Mouse (Mus musculus) thymus, postnatal 25 days (tissue): Measurements from ENCODE around the gene Elmod2.
"Not testable (repeated sequence)": the region's sequence is repeated elsewhere in the genome, so short reads cannot be mapped to it uniquely, and the experiment has no call there.

Experiments used
- DNase-seq: peaks from one replicate; pipeline ENCODE4 v3.0.0; 2022

Gene Elmod2

DNA sequence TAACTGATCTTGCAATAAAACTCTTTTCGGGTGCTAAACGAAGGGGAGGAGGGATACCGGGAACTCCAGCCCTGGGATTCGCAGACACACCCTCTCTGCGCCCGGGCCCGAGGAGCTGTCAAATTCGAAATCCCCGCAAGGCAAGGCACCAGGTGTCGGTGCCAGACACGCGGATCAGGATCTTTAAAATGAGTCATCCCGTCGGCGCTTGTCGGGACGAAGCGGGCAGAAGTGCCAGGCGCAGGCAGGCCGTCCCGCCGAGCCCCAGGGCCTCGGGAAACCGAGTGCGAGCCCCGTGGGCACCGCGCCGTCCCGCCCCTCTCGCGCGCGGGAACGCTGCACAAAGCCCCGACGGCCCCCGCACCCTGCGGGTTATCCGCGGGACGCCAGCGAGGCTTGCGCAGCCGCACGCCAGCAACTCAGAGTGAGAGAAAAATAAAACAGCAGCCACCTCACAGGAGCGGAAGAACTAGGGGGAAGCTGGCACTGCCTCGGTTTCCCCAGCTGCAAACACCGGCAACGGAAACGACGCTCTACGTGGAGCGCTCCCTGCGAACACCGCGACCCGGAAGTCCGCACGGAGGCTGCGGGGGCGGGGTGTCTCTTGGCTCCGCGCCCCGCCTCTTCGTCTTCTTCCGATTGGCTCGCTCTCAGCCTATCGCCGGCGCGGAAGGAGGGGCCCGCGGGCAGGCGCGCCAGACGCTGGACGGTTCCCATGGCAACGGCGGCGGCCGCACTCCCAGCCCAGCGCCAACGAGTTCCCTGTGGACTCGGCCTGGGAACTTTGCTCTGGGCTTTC lies at the start of gene Elmod2:
Elmod2 (minus strand) TSS at position 588 of the 799 bp plus-strand sequence.
- peak; percentile 96 for DNase-seq

DNA sequence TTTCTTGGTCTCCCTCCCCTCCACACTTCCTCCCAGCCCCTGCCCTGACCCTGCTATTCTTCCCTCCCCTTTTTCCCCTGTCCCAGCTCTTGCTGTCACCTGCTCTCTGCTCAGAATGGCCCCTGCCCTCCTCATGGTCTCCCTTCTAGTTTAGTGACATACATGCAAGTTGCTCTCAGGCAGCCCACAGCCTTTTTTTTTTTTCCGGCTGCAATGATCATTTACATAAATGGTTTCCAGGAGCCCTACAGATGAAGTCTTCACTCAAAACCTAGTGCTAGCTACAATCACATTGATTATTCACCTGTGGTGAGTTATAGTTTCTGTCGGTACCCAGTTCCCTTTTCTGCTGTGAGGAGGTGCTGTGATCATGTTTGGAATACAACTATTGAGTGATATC lies 48.7 kb upstream of the Elmod2 start:
- DNase-seq = no peak

DNA sequence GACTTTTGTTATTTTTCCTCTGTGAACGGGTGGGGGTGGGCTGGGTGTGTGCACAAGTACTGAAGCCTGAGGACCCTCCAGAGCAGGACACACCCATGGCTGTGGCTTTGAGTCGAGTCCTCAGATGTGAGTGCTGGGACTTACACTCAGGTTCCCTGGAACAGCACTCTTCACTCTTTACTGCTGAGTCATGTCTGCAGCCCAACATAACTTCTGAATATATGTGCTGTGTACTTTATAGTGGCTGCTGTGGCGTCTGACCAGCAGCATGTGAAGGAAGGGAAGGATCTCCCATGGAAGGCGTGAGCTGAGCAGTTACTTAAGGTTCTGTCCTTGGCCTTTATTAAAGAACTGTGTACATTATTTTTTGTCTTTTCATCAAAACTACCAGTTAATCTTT lies 47.9 kb upstream of the Elmod2 start:
- DNase-seq = no peak

DNA sequence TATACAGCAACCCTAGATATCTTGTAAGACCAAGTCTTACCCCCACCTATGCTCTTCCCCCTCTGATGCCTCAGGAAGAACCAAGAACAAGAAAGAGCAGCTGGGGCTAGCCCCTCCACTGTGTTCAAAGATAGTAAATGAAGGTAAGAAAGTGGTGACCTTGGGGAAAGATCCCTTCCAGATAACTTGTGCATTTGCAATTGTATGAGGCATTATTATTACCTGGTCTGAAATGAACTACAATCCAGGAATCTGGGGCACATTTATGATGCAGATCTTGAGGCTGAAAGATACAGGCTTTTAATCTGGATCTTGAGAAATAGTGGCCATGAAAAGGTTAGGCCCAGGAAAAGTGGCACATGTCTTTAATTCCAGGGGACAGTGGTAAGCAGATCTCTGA lies 44.9 kb upstream of the Elmod2 start:
- DNase-seq = no peak

DNA sequence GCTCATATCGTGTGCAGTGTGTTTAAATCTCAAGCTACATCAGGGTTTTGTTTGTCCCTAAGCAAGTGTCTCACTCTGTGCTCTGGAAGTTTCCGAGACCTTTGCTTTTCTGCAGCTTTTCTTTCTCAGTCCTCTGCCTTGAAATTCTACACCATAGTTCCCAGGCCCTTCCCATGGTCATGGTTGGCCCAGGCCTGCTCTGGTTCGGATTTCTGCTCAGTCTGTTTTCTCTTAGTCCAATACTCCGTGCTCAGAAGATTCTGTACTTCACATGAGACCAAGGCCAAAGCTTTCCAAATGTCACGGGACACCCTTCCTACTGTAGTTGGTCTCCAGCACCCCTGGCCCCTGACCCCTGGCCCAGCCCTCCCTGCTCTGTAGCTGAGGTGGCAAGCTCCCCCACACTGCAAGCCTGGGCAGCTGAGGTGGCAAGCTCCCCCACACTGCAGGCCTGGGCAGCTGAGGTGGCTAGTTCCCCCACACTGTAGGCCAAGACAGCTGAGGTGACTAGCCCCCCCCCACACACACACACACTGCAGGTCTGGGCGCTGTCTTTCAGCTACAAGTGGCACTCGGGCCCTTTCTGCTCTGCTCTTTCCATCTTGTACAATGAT lies 31.0 kb upstream of the Elmod2 start:
- no peak for DNase-seq

DNA sequence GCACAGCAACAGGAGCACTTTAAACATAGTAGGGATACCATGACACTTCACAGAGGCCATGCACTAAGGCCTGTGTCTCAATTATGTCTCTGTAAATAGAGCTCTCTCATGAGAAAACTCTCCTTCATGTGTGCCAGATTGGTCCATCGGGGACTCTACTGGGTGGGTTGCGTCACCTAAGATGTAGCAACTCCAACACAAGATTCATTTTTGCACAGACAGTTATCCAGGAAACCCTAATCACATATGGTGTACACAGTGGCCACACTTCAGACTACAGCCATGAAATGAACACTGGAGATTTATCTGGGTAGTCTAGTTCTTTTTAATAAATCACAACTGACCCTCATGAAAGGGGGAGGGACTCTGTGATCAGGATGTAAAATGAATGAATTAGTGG lies 19.0 kb upstream of the Elmod2 start:
- no peak for DNase-seq

DNA sequence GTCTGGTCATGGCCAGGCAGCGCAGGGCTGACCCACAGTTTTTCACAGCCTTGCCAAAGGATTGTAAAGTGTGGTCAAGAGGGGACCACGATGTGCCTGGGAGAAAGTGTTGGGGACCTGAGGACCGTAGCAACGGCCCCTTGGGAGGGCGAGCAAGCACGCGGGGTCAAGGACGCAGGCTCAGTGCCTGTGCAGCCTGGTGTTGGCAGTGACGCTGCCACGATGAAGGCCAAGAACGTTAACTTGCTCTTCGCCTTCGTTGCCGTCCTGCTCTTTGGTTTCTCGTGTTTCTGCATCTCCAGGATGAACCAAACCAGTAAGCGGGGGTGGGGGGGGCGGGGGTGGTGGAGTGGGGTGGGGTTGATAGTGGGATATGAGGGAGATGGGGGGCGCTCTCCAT lies 16.0 kb upstream of the Elmod2 start, which contains the start of gene Mgat4d:
Mgat4d (plus strand) TSS at position 209 of the 400 bp plus-strand sequence.
- DNase-seq = no peak

DNA sequence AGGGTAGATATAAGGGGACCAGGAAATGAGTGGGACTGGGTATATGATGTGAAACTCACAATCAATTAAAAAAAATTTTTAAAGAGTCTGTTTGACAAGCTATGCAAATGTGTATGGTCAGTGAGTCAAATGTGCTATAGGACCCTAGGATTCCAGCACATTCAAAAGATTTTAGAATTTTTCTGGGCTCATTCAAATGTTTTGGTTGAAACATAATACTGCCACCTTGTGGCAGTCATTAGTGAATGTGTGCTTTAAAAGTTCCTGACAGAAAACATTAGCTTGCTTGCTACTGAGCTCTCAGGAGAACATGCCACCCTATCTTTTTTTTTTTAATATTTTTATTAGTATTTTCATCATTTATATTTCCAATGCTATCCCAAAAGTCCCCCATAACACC lies 10.4 kb upstream of the Elmod2 start:
- no peak for DNase-seq

DNA sequence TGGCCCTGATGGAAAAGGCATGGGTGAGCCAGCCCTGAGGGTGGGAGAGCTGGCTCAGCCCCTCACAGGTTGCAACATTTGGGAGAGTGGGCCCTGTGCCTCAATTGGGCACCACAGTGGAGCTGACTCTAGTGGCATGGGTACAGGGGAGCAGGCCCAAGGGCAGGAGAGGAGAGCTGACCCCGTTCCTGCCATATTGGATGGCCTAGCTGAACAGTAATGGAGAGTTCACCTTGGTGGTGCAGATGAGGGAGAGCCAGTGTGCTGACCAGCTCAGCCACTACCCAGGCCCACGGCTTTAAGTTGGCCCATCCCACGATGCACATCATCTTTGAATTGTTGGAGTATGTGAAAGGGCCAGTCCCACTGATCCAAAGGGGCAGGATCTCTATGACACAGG lies 9.8 kb upstream of the Elmod2 start:
- no peak for DNase-seq

DNA sequence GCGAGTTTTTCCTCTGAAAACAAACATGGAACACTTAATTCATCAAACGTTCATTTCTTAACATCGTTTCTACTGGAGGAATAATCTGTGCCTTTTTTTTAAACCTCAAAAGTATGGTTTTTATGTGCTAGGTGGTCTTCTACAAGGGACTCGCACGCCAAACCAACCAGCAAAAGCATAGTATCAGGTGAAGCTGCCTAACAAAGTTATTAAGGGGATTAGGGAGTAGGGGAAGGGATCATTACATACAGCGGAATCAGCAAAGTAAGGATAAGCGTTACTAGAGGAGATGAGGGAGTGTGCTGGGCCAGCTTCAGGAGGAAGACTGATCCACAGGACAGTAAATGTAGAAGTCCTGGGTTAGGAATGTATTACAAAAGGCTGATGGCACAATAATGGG lies 578 bp upstream of the Elmod2 start:
- DNase-seq = no peak

DNA sequence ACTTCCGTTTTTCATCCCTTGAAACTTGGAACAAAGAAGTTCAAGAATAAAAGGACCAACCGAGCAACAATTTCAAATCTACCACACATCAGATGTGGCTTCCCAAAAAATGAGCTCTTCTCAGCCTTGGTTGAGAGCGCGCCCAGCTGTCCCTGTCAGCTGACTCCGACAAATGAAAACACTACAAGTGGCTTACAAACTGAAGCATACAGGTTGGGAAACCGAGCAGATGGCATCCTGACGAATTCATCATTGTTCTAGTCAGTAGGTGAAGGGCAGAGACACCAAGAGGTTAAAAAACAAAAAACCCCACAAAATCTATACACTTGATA lies 753 bp downstream of the Elmod2 start:
- DNase-seq = no peak

DNA sequence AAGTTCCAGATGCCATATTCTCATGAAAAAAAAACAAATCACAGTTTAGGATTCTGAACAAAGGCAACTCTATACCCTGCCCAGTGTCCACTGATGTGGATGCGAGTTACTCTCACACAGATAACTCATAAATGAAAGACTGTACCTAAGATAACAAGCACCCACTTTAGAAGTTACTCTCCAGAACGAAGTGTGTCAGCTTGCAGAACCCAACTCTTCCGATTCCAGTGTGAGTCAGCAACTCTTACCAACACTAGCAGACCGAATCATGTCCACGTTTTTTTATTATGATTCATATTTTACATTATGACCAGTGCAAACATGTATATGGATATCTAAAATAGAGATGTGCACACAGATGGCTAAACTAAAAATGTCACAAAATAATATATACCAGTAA lies 4.4 kb downstream of the Elmod2 start:
- DNase-seq = no peak

DNA sequence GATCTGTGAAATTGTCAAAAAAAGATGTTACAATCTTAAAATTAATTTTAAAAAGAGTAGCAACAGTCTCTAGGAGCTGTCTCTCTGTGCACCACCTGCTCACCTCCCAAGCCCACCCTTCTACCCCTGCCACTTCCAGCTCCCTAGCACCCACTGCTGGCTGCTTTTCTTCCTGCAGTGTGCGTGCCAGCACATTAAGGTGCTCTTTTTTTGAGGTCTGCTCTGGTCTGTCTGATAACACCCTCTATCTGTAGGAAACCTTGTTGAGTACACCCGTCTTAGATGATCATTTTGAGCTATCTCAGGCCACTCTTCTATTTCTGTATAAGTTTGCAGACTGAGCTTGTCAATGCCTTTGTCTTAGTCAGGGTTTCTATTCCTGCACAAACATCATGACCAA lies 9.2 kb downstream of the Elmod2 start:
- DNase-seq = peak; percentile 13

DNA sequence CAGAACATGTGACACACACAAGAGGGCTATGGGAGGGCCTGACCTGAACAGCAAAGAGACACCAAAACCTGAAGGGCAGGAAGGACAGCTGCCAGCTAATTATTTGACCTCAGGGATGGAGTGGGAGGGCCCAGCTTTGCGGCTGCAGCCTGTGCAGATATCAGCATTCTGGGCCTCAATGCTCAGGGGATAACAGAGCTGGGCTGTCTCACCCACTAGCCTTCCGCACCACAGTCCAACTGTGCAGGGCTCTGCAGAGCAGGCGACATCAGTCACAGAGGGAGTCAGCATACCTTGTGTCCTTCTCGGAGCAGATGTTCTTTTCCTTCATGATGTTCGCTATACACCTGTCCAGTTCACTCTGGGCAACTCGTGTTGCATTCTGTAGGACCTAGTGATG lies 9.9 kb downstream of the Elmod2 start:
- no peak for DNase-seq

DNA sequence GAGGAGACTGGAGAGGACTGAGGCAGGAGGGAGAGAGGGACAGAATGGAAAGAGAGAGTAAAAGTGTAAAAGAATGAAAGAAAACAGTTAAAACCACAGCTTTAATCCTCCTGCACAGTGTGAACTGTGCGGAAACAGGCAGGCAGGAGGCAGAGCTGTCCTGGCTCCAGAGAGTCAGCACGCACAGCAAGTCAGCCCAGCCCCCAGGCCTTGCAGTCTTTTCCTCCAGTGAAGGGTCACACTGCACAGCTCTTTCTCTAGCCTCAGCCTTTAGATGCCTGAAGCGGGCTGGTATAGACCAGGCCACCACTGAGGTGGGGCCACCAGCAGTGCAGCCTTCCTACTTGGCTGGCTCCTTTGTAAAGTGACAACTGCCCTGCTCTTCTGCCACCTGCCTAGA lies 11.7 kb downstream of the Elmod2 start:
- no peak for DNase-seq

DNA sequence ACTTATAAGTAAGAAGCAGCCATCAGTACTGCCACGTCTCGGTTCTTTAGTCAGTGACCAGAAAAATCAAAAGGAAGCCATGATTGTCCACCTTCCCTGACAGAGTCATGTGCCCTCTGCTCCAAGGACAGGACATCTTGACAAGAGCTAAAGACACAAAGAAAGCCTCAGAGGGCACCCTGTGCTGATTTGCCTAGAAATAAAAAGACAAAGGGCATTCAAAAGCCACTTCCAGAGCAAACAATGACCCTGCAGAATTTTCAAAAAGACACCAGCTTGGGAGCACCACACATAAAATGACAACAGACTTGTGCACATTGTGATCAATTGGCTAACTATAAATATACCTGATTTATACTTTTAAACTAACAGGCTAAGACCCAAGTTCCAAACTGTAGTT lies 16.6 kb downstream of the Elmod2 start:
- DNase-seq = no peak

DNA sequence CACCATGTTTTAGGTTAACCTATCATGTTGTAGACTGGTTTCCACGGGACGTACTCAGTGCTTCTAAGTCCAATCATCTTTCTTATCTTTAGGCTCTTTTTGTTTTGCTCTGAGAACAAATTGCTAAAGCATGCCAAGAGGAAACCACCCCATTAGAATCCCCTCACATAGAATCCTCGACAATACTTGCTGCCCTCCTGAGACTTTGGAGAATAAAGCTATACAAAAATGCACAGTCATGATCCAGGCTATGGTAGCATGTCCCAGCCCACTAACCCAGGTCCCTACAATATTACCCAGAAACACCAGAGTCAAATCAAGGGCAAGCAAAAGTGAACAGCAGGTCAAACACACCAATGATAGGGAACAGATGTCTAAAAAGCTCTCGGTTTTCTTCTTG lies 17.2 kb downstream of the Elmod2 start:
- not testable (repeated sequence) for DNase-seq

DNA sequence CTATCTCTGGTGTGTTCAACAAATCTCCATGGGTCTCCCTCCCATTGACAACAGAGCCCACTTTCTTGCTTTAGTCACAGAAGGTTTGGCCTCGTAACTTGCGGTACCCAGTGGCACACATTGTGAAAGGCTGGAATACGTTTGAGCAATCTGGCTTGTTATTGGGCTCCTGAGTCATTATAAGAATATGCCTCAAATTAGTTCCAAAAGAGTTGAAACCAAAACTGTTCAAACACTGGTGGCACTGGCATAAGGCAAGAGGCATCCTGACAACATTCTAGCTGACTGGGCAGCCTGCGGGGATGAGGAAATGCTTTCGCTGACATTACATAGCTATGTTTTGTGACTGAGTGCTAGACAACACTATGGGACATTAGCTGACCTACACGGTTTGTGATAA lies 22.4 kb downstream of the Elmod2 start:
- DNase-seq = no peak

DNA sequence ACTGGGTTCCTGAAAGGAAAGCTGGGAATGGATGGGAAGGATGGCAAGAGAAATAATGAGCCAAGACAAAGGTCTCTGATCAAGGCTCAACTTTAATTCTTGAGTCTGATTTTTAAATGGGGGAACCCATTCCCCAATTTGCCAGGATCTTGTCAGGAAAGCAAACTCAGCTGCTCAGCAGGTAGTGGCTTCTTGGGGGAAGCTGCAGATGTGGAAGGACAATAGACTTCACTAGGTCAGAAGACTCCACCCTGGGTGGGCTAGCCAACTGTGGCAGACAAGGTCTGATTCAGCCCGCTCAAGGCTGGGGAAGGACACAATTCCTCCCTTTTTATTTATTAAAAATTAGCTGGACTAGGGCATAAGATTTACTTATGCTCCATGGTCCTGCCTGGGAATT lies 27.3 kb downstream of the Elmod2 start:
- no peak for DNase-seq

DNA sequence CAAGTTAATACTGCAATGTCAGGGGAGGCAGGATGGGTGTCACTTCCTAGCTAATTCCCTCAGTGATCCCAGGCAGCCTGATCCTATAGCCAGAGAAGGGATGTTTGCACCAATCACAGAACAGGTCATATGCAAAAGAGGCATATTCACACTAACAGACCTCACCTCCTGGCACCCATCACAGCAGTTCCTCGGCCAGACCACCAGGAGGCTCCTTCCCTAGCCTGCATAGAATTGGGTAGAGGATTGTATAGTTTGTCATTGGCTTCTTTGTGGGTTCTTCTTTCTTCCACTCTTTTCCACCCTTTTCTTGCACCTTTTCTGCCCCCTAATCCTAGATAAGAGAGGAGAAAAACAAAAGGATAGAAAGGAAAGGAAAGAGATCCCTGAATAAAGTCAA lies 32.2 kb downstream of the Elmod2 start:
- peak; percentile 19 for DNase-seq

DNA sequence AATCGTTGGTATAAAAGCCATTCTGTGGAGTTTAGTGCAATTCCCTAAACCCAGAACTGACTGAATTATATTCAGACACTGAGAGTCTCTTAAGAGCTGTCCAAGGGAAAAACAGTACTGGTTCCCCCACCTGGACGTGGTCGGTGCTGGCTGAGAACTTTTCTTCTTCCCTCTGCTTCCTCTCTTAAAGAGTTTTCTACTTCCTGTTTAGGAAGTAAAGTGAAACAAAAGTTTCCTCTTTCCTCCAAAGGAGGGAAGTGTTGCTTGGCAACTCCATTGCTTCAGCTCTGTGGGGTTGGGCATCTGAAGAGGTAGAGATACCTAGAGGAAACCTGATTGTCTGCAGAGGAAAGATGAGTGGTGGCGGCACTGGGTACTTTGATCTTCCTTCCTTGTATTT lies 34.9 kb downstream of the Elmod2 start:
- DNase-seq = no peak

DNA sequence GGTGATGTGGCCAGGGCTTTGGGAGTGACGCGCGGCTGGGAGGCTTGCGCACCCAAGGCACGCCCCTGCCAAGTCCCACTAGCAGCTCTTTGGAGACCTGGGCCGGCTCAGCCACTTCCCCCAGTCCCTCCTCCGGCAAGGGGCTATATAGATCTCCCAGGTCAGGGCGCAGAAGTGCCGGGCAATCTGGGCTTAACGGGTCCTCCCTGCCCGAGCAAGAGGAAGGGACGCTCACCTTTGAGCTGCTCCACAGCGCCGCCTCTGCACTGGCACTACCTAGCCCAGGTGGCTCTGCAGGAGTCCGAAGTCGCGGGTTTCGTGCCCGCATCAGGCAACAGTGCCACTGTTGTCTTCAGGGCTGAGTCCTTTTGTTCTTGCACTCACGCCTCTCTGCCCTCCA lies 42.1 kb downstream of the Elmod2 start, which contains the start of gene Ucp1:
Ucp1 (plus strand) TSS at position 177 of the 400 bp plus-strand sequence.
- no peak for DNase-seq

DNA sequence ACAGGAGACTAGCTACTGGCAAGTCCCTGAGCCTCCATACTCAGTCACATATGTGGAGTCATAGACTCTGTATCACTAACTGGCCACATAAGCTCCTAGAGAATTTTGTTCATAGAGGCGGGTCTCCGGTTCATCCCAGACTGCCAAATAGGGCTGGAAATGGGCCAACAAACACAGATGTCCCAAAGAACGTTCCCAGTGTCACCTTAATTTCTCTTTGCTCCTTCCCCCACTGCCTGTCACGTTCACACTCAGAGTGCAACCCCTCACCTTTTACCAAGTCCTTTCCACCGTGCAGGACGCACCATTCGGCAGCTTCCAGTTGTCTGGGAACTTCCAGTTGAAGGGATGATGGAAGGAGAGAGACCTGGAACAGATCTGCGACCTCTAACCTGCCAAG lies 46.9 kb downstream of the Elmod2 start:
- no peak for DNase-seq

DNA sequence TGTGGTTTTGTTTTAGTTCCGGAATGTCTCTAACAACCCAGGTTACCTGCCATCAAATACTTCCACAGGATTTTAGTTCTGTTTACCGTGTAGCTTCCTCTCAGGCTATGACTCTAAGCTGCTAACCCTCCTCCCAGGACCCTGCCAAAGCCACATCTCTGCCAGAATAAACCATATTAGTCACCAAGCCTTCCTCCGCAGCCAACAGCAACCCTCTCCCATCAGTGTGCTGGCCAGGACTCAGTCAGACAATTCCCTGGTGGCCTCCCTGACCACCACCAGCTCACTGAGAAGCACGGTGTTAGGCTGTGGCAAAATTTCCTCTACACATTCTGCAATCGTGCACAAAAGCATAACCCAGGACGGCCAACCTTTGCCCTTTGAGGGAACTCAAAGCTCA lies 53.9 kb downstream of the Elmod2 start:
- no peak for DNase-seq

DNA sequence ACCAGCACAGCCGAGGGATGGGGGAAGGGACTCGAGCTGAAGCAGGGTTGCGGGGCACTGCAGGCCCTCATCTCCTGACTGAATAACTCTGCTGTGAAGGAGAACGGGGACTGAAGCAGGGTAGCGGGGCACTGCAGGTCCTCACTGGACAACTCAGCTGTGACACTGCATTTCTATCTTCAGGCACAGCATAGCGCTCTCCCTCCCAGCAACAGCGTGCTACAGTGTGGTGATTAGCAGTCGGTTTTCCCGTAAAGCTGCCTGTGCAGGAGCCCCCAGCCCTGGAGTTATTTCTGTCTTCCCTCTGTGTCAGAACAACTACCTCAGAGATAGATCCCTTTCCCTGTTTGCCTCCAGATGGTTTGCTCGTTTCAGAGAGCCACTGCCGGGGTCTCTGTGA lies 57.8 kb downstream of the Elmod2 start:
- no peak for DNase-seq
